Mouse (Mus musculus): Measurements from ENCODE around the gene Edrf1. TPM values are rescaled to one million over a fixed set of nuclear protein-coding genes. Genes with fewer than 3 reads are reported as not detected.

Gene Edrf1
- total and polyA plus RNA-seq, 3 experiments = 10.0 to 20.6 (median 19.3) TPM

DNA sequence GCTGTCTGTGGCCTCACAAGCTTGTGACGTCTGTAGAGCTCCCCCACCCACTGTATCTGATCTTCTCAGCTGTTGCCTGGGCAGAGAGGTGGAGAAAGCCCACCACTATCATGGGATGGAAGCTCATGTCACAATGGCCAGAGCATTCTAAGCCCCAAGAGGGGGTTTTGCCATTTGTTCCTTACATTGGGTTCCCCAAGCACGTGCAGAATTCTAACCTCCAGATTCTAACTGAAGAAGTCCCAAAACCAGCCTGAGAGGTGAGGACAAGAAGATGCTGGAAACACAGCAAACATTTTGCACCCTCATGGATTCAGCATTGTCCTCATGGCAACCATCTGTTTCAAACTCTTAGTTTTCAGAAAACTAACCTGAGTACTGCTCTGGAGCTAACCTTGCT is 35.3 kb upstream of the Edrf1 start, which contains the start of gene Tex36:
Gene Tex36 (minus strand): TSS at position 101 of the 400 bp plus-strand sequence.
- Histone ChIP-seq H3K9ac (ENCODE audit: insufficient read depth, low read depth) (no peak within 1 kb of the TSS), H3K9me3 (replicated peaks; ENCODE audit: low read length) (no peaks in the 10 kb centered on the region), H3K27ac (ENCODE audit: insufficient read depth, low read depth) (no peak within 1 kb of the TSS), H3K4me2 (ENCODE audit: insufficient read depth, low read depth, poor library complexity, severe bottlenecking) (no peak within 1 kb of the TSS), H3K27me3 (replicated peaks) (peaks cover 49% of the 10 kb centered on the region), H3K4me3 (replicated peaks in 1 of 3; ENCODE audit: low read depth in 2 of 3, low read length in 2 of 3, poor library complexity in 1 of 3) (no peak within 1 kb of the TSS), H3K4me1 (ENCODE audit: control insufficient read depth in 1 of 2, insufficient read depth in 2 of 2) (peaks cover 0 to 10% of the 10 kb centered on the region in 2 experiments; a peak in 2 of 4 replicates), H3K36me3 (replicated peaks in 1 of 2; ENCODE audit: control insufficient read depth in 1 of 2, insufficient read depth in 1 of 2, low read length in 1 of 2) (no peaks in the 10 kb centered on the region), H3K79me2 (replicated peaks; ENCODE audit: control insufficient read depth, extremely low read depth, insufficient read depth, poor library complexity, severe bottlenecking) (no peaks in the 10 kb centered on the region)
- in situ Hi-C loops (cut with MboI; ENCODE audit: low pct_ligation_motif_present, low pct_unique_long_range_greater_than_20kb, low sequenced_read_pairs) = loop anchor here (25.0 kb wide), 1 partner anchor 565 kb away; no protein-coding TSS in a partner anchor
- dilution Hi-C loops (cut with MboI; ENCODE audit: extremely low pct_ligation_motif_present, extremely low pct_unique_long_range_greater_than_20kb, low sequenced_read_pairs) = no loop called here
- no peak for TF ChIP-seq TBP (conservative IDR thresholded peaks at IDR 0.05; ENCODE audit: low read depth, low read length)
- no peak for TF ChIP-seq IRF4 (IDR thresholded peaks at IDR 0.05; ENCODE audit: low read depth, low read length)
- no peak for DNase-seq (ENCODE audit: extremely low read depth)

- Histone ChIP-seq H3K79me2 (replicated peaks; ENCODE audit: control insufficient read depth, extremely low read depth, insufficient read depth, poor library complexity, severe bottlenecking) (no peaks in the 10 kb centered on the region), H3K9me3 (replicated peaks; ENCODE audit: low read length) (no peaks in the 10 kb centered on the region), H3K9ac (ENCODE audit: insufficient read depth, low read depth) (no peak overlapping the region), H3K27me3 (replicated peaks) (peaks cover 59% of the 10 kb centered on the region), H3K36me3 (replicated peaks in 1 of 2; ENCODE audit: control insufficient read depth in 1 of 2, insufficient read depth in 1 of 2, low read length in 1 of 2) (no peaks in the 10 kb centered on the region), H3K4me2 (ENCODE audit: insufficient read depth, low read depth, poor library complexity, severe bottlenecking) (no peak overlapping the region), H3K4me1 (ENCODE audit: control insufficient read depth in 1 of 2, insufficient read depth in 2 of 2) (peaks cover 0 to 10% of the 10 kb centered on the region in 2 experiments; a peak in 2 of 4 replicates), H3K4me3 (replicated peaks in 1 of 3; ENCODE audit: low read depth in 2 of 3, low read length in 2 of 3, poor library complexity in 1 of 3) (no peak overlapping the region), H3K27ac (ENCODE audit: insufficient read depth, low read depth) (no peak overlapping the region)
- no peak for TF ChIP-seq CHD1 (IDR thresholded peaks at IDR 0.05; ENCODE audit: low read depth, low read length)
- no peak for TF ChIP-seq POLR2A (IDR thresholded peaks at IDR 0.05; ENCODE audit: low read depth, low read length)
- no peak for TF ChIP-seq NRF1 (IDR thresholded peaks at IDR 0.05; ENCODE audit: low read depth, low read length)
- no peak for TF ChIP-seq USF2 (conservative IDR thresholded peaks at IDR 0.05; ENCODE audit: low read depth, low read length)
- dilution Hi-C loops (cut with MboI; ENCODE audit: extremely low pct_ligation_motif_present, extremely low pct_unique_long_range_greater_than_20kb, low sequenced_read_pairs) (no loop called here), in situ Hi-C loops (cut with MboI; ENCODE audit: low pct_ligation_motif_present, low pct_unique_long_range_greater_than_20kb, low sequenced_read_pairs) (loop anchor here (25.0 kb wide), 1 partner anchor 566 kb away; no protein-coding TSS in a partner anchor)
- DNase-seq (ENCODE audit: extremely low read depth) = no peak
Observed at GRCm38 (mm10) chr7:133603156-133603555, 34.2 kb upstream of the Edrf1 start.

- in situ Hi-C loops (cut with MboI; ENCODE audit: low pct_ligation_motif_present, low pct_unique_long_range_greater_than_20kb, low sequenced_read_pairs) (loop anchor here (25.0 kb wide), 1 partner anchor 567 kb away; no protein-coding TSS in a partner anchor), dilution Hi-C loops (cut with MboI; ENCODE audit: extremely low pct_ligation_motif_present, extremely low pct_unique_long_range_greater_than_20kb, low sequenced_read_pairs) (no loop called here)
- H3K36me3 ChIP-seq (replicated peaks in 1 of 2; ENCODE audit: control insufficient read depth in 1 of 2, insufficient read depth in 1 of 2, low read length in 1 of 2) = no peaks in the 10 kb centered on the region
- H3K9ac ChIP-seq (ENCODE audit: insufficient read depth, low read depth) = no peak overlapping the region
- peaks cover 67% of the 10 kb centered on the region for H3K27me3 ChIP-seq (replicated peaks)
- peaks cover 0 to 10% of the 10 kb centered on the region in 2 experiments; a peak in 2 of 4 replicates for H3K4me1 ChIP-seq (ENCODE audit: control insufficient read depth in 1 of 2, insufficient read depth in 2 of 2)
- H3K27ac ChIP-seq (ENCODE audit: insufficient read depth, low read depth) = no peak overlapping the region
- H3K79me2 ChIP-seq (replicated peaks; ENCODE audit: control insufficient read depth, extremely low read depth, insufficient read depth, poor library complexity, severe bottlenecking) = no peaks in the 10 kb centered on the region
- no peaks in the 10 kb centered on the region for H3K9me3 ChIP-seq (replicated peaks; ENCODE audit: low read length)
- TF ChIP-seq POLR2AphosphoS2 (IDR thresholded peaks at IDR 0.05; ENCODE audit: low read depth, low read length) (no peak), ZNF384 (IDR thresholded peaks at IDR 0.05; ENCODE audit: low read depth, low read length) (no peak), ZMIZ1 (IDR thresholded peaks at IDR 0.05; ENCODE audit: low read depth, low read length) (no peak), SIN3A (IDR thresholded peaks at IDR 0.05; ENCODE audit: low read length) (no peak), E2F4 (IDR thresholded peaks at IDR 0.05; ENCODE audit: insufficient replicate concordance, low read depth, low read length) (no peak), MAFK (IDR thresholded peaks at IDR 0.05; ENCODE audit: insufficient replicate concordance, low read length) (no peak), GABPA (IDR thresholded peaks at IDR 0.05; ENCODE audit: insufficient replicate concordance, low read depth, low read length) (no peak), NELFE (IDR thresholded peaks at IDR 0.05; ENCODE audit: low read depth, low read length) (no peak), MEF2A (IDR thresholded peaks at IDR 0.05; ENCODE audit: borderline replicate concordance, low read depth, low read length) (no peak), CHD1 (IDR thresholded peaks at IDR 0.05; ENCODE audit: low read depth, low read length) (no peak), NRF1 (IDR thresholded peaks at IDR 0.05; ENCODE audit: low read depth, low read length) (no peak), CTCF (conservative IDR thresholded peaks at IDR 0.05 in 1 of 2, IDR thresholded peaks at IDR 0.05 in 1 of 2; ENCODE audit: low read depth in 2 of 2, low read length in 2 of 2) (no peak), HCFC1 (IDR thresholded peaks at IDR 0.05; ENCODE audit: low read depth, low read length) (no peak), JUND (conservative IDR thresholded peaks at IDR 0.05; ENCODE audit: low read depth, low read length) (no peak), USF2 (conservative IDR thresholded peaks at IDR 0.05; ENCODE audit: low read depth, low read length) (no peak), BHLHE40 (IDR thresholded peaks at IDR 0.05; ENCODE audit: low read depth, low read length) (no peak), USF1 (IDR thresholded peaks at IDR 0.05; ENCODE audit: low read depth, low read length) (no peak)
- no peak for DNase-seq (ENCODE audit: extremely low read depth)
- H3K4me3 ChIP-seq (replicated peaks in 1 of 3; ENCODE audit: low read depth in 2 of 3, low read length in 2 of 3, poor library complexity in 1 of 3) = no peak overlapping the region
- H3K4me2 ChIP-seq (ENCODE audit: insufficient read depth, low read depth, poor library complexity, severe bottlenecking) = no peak overlapping the region
Observed at GRCm38 (mm10) chr7:133604427-133605081, 32.8 kb upstream of the Edrf1 start.
